Mouse (Mus musculus) right cerebral cortex, postnatal 14 days (tissue): Measurements from ENCODE around the gene Ptges.

ENCODE experiments used
- DNase-seq: peaks from one replicate; pipeline ENCODE4 v3.0.0; 2022

Gene Ptges

GRCm38 (mm10) chr2:30845152-30846070, 84.3 kb downstream of the Ptges start:
- no peak for DNase-seq

GRCm38 (mm10) chr2:30842615-30843014, 87.0 kb downstream of the Ptges start:
- no peak for DNase-seq
